Mouse (Mus musculus): ENCODE data around the gene Zfp536.
"Not testable (repeated sequence)": the region's sequence is repeated elsewhere in the genome, so short reads cannot be mapped to it uniquely, and the experiment has no call there.

Zfp536 gene

DNA sequence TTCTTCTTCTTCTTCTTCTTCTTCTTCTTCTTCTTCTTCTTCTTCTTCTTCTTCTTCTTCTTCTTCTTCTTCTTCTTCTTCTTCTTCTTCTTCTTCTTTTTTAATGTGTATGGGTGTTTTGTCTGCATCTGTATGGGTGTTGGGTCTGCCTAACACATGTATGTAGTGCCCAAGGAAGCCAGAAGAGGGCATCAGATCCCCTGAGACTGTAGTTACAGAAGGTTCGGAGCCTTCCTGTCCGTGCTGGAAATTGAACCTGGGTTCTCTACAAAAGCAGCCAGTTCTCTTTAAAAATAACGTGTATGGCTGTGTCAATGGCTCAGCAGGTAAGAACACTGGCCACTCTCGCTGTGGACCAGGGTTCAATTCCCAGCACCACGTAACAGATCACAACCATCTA lies 167.0 kb downstream of the Zfp536 start:
- DNase-seq (ENCODE audit: low read depth, low spot score), result no peak

DNA sequence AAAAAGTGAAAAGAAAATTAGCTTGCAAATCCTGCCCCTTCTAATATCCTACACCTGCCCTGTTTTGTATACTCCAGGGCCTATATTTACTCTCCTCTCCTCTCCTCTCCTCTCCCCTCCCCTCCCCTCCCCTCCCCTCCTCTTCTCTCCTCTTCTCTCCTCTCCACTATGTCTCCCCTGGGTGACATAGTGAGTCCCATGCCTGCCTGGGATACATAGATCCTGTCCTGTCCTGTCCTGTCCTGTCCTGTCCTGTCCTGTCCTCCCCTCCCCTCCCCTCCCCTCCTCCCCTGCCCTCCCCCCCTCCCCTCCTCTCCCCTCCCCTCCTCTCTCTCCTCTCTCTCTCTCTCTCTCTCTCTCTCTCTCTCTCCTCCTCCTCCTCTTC lies 169.9 kb downstream of the Zfp536 start:
- DNase-seq (ENCODE audit: low read depth, low spot score), result not testable (repeated sequence)

DNA sequence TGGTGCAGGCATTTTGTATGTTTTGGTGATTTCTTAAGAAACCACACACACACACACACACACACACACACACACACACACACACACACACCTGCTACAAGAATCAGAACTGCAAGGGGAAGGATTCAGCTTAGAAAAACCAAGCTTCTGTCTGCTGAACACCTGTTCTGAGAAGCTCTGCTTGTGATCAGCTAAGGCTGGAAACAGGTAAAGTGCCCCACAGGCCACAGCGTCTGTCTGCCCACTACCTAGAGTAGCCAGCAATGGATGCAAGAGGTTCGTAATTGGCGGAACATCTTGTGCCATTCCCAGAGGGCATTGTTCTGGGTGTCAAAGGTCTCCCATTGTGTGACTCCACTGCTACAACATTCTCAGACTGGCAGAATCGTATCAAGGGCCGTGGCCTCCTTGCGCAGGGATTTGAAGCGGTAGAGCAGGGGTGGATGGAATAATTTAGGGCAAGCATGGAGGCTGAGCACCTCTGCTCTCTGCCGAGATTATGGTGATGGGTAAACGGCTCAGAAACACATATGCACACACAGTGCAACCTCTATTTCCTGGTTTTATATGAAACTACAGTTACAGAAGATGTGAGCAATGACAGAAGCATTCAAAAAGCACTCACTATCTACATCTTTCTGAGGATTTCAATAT lies 170.4 kb downstream of the Zfp536 start:
- no peak for DNase-seq (ENCODE audit: low read depth, low spot score)

DNA sequence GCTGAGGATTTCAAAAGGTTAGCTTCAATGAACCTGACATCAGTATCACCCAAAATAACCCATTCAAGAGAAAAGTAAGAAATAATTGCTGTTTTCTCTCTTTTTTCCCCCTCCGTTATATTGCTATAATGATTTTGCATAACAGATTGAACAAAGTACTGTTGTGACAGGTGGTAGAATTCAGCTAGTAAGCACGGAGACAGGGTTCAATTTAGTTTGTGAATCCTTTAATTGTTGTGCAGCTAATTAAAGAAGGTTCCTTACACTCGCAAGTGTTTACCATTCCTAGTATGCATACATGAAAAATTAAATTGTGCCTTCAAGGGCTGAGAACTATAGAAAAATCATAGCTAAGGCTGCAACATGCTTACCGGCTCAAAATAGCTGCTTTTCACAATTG lies 173.1 kb downstream of the Zfp536 start:
- peak; percentile 42 for DNase-seq (ENCODE audit: low read depth, low spot score)

DNA sequence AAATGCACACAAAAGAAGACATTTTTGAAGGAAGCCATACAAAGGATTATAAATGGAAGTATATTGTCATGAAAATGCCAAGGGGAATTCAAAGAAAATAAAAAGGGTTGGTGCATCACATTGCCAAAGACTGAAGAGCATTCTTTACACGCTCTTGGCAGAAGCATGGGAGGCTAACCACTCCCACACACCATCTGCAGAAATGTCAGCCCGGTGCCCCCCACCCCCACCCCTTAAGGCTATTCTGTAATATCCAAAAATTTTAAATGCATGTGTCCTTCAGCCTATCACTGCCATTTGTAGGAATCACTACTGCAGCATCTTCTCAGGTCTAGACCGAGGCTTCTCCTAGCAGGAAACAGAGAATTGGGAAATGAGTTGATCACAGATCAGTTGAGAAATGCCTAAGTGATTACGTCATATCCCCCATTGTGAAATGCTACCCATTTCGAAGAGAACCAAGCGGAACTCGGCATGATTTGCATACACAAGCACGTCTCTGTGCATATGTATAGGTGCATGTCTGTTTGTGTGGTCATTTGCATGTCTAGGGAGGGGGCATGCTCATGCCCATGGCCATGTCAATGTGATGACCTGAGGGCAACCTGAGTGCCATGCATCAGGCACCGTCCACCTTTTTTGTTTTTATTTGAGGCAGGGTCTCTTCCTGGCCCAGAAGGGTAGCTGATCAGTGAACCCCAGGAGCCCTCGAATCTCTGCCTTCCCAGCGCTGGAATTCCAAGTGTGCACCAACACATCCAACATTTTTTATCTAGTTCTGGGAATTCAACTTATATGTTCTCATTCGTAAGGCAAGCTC lies 179.0 kb downstream of the Zfp536 start:
- DNase-seq (ENCODE audit: low read depth, low spot score), result no peak

DNA sequence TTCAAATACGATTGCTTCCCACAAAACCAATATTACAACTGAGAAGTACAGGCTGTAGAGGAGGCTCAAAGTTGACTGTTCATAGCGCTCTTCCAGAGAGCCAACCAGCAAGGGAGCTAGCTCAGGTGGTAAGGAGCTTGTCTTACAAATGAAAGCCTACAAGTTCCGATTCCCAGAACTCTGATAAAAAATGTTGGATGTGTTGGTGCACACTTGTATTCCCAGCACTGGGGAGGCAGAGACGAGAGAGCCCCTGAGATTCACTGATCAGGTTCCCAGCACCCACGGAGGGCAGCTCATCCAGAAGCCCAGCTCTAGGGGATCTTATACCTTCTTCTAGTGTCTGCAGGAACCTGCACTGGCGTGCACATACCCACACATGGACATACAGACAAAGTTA lies 179.9 kb downstream of the Zfp536 start:
- no peak for DNase-seq (ENCODE audit: low read depth, low spot score)

DNA sequence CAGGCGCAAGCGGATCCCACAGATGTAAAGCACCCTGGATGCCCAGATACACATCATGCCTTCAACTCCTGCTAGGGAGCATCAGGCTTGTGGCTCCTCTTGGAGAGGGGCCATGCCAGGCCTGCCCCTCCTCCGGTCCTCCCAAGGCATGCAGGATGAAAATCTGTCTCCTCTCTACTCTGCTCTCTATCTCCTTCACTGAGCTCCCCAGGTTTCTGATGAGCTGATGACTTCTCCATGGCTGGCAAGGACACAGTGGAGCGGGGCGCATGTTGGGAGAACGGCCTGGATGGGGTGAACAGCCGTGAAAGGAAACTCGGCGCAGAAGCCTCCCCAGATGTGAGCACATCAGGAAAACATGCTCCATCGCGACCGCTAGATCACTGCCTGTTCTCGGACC lies 186.7 kb downstream of the Zfp536 start:
- no peak for DNase-seq (ENCODE audit: low read depth, low spot score)

DNA sequence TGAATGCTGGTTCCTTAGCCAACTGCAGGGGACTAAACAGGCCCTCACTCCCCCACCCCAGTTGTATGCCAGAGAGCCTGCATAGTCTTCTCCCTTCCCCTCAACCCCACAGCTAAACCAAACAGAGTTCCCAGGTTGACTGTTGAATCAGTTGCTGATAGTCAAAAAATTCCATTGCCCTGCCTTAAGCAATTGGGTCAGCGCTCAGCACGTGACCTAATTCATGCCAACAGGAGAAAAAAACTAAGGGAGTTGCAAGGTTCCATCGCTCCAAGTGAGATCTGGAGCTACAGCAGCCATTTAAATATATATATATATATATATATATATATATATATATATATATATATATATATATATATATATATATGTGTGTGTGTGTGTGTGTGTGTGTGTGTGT lies 192.2 kb downstream of the Zfp536 start:
- DNase-seq (ENCODE audit: low read depth, low spot score), result no peak

DNA sequence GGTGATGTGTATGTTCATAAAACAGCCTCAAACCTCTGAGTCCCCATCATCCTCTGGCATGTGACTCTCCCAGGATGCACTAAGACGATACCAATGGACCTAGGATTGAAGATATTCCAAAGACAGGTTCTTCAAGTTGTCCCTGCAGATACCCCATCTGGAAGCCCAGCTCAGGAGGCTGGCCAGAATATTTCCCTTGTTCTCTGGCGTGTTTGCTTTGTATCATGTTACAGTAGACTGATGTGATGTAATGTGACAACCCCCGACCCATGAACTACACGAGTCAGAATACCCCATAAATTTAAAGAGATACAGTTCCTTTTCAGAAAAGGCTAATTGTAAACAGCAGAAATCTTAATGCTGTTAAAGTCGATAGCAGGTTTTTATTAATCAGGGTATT lies 192.9 kb downstream of the Zfp536 start:
- no peak for DNase-seq (ENCODE audit: low read depth, low spot score)

DNA sequence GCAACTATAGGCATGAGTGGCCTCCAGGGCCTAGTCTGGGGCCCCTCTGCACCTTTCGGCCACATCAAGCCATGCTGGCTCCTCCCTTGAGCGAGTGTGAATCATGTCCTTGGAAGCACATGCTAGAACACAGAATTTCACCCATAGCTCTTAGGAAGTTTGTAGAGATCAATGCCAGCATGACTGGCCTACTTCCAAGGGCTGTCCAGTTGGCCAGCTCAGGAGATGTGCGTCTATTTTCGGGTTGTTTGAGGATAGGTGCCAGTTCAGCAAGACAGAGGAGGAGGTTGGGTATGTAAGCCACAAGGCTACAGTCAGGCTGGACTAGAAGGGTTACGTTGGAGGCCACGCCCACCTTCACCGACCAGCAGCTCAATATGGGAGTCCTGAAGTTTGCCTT lies 201.4 kb downstream of the Zfp536 start:
- DNase-seq (ENCODE audit: low read depth, low spot score), result no peak

DNA sequence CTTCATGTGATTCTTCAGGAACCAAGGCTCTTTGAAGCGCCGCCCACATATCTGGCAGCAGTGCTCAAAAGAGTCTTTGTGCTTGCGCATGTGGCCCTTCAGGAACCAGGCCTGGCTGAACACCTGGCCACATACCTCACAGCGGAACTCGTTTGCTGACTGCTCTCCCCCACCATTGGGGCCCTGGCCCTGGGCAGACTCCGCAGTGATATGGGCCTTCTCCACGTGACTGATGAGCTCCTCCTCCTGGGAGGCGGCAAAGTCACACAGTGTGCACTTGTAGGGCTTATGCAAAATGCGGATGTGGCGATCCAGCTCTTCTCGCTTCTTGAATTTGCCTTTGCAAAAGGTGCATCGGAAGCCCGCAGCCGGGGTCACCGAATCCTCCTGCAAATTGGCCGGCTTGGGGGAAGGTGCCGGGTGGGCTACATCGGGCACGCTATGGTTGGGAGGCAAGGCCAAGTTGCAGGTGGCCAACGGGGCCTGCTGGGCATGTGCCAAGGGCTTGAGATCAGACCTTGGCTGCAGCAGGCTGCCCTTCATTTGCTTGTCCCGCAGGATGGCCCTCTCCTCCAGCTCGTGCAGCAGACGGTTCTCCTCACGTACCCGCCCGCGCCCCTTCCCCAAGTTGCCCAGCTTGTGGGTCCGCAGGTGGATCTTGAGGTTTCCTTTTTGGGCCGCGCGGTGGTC lies 204.5 kb downstream of the Zfp536 start:
- no peak for DNase-seq (ENCODE audit: low read depth, low spot score)

DNA sequence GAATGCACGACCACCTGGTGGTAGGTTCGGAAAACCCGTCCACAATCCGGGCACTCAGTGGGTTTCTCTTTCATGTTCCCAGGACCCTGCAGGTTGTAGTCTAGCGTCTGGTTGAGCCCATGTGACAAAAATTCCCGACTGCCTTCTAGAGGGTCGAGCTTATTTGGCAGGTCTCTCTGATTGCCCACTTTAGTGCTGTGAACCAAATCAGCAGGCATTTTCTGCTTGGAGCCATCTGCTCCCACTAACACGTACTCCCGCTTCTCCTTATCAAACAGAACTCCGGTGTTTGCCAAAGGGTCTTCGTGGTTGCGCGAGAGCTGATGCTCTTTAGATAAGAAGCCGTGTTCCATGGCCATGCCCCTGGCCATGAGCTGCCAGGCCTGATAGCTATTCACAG lies 205.4 kb downstream of the Zfp536 start:
- no peak for DNase-seq (ENCODE audit: low read depth, low spot score)

DNA sequence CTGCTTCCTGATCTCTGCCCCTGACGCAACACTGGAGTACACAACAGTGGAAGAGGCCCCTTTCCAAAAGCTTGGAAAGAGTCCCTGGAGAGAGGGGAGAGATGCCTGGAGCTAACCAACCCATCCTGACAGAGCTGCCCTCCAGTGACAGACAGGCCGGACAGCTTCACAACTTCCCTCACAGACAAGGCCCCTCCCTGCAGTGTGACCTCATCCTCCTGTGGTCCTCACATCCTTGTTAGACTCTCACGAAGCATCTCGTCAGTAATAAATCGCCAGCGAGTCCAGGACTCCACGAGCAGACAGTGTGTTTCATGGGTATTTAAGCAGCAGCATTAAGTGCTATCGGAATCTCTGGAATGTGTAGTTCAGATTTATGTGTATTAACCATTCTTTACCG lies 207.4 kb downstream of the Zfp536 start:
- no peak for DNase-seq (ENCODE audit: low read depth, low spot score)

DNA sequence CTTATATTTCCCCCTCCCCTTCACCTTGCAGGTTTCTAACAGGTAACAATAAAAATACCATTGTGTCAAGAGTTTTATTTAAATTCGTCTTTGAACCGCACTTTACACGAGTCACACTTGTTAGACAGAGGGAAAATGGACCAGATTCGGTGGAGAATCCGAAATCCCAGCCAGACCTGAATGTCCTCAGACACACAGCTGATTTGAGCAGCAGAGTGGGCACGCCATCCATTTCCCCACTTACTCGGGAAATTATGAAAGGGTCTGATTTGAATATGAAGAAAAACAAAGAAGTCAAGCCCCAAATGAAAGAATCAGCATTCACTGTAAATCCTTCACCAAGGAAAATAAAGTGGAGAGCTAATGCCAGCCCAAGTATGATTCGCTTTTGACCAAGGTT lies 208.1 kb downstream of the Zfp536 start:
- no peak for DNase-seq (ENCODE audit: low read depth, low spot score)

DNA sequence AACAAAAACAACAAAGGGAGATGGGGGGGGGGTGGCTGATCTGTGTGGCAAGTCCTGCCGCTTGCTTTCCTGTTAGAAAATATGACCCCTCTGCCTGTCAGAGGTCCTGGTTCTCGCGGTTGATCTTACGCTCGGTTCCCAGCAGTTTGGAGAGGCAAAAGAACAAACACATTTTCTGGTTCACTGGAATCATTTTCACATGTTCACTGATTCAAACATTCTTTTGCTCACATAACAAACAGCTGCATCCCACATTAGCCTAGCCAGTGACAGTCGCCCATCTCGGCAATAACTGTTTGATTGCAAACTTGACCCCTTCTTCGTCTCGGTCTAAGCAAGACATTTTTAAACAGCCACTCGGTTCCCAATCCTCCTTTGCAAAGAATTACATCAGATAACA lies 208.8 kb downstream of the Zfp536 start:
- DNase-seq (ENCODE audit: low read depth, low spot score), result no peak

DNA sequence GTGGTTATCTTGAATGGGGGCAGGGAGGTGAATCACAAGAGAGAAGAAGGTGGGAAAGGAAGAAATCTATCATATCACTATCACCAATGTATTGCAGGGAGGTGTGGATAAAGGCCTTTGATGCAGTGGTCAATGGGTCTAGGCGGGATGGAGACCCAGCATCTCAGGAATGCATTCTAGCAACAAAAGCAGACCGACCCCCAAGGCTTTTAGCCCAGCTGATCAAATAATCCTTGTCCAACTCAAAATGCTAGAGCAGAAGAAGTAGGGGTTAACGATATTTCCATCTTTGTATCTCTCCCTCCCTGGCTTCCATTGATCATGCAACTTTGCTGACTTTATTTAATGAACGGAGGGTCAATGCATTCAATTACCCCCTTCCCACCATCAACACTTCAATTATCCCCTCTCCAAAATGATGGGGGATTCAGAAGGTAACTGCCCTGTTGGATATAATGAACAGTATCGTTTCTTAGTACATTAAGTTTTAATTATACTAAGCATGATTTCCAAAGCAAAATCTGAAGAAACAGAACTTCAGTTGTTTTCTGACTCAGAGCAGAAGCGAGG lies 209.5 kb downstream of the Zfp536 start:
- DNase-seq (ENCODE audit: low read depth, low spot score), result no peak

DNA sequence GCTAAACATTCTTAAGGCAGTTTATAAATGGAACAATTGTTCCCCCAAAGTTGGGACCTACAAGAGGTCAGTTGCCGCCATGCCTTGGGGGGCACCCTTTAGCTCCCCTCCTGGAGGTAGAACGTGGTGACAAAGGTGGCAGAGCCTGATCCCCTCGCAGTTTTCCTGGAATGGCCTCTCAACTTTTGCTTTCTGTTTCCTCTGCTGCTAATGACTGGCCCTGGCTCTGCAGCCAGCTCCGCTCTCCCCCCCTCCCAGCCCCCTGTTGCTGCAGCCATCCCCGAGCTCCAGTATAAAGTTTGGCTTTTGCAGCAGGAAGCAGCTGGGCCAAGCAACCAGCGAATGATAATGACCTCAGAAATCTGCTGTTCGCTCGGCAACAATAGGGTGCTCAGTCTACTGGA lies 210.3 kb downstream of the Zfp536 start:
- peak; percentile 49 for DNase-seq (ENCODE audit: low read depth, low spot score)

DNA sequence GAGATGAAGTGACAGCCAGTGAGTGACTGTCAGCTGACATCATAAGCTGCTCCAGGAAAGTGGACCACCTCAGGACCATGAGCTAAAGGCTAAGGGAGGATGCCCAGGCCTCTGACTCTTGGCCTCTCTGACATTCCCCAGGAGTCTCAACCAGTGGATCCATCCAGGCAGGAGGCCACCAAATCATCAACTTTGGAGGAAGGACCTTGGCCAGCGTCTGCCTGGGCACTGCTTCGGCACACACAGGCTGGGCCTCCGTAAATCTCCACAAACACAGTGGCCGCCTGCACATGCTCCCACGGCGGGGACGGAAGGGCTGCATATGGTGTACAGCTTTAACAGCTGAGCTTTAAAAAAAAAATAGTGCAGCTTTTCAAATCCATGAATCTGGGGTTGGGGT lies 210.9 kb downstream of the Zfp536 start:
- DNase-seq (ENCODE audit: low read depth, low spot score), result no peak

DNA sequence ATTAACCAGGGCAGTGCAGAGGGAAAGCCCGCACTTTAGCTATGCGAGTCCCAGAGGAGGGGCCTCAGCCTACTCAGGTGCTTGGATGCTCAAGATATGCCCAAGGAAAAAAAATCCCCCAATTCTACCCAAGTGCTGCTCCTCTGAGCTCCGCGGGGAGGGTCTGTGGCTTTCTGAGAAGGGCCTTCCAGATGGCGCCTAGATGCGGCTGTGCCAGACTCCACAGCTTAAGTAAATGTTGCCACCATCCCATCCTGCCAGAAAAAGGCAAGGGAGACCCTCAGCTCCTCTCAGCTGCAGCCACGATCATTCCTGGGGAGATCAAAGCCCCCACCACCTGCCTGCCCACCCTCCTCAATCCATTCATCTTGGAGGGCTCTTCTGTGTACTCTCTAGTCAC lies 212.9 kb downstream of the Zfp536 start:
- DNase-seq (ENCODE audit: low read depth, low spot score), result no peak

DNA sequence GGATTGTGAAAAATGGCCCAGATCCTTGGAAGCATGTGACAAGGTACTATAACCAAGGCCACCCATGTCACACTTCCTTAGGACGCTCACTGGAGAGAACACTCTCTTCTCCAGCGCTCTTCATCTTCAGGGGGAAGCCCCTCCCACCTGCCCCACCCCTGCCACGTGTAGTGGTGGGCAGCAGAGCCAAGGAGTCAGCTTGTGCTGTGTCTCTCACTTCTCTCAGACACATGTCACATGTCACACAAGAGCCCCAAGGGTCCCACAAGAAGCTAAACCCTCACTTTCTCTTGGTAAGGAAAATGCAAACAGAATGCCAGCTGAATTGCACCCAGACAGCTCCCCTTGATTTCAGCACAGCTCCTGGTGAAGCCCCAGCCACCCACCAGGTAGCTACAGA lies 213.6 kb downstream of the Zfp536 start:
- DNase-seq (ENCODE audit: low read depth, low spot score), result no peak

DNA sequence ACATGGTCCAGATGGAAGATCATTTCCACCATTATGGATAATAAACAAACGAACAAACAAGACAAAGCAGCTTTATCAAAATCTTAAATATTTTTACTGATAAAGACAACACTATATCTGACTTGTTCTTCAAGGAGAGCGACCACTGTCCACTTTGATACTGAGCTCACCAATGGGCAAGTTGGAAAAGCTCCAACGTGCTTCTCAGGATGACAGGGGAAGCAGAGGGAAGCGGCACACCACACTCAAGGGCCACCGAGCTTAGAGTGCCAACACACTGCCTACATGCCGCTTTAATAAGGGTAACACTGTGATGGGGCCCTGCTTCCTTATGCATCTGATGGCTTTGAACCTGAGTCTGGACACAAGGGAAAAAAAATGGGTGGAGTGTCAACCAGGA lies 214.1 kb downstream of the Zfp536 start:
- no peak for DNase-seq (ENCODE audit: low read depth, low spot score)

DNA sequence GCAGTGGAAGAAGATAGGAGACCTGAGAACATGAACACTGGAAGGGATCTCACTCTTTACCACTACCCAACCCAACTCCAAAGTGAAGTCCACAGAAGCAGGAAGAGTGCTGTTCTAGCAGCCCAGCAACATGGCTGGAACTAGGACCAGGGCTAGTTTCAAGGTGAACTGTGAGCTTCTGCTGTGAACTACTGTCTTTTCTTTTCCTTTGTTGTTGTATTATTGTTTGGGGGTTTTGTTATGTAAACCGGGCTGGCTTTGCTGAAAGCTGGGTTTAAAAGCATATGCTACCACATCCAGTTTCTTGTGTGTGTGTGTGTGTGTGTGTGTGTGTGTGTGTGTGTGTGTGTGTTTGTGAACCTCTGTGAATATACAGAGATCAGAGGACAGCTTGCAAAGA lies 216.6 kb downstream of the Zfp536 start:
- no peak for DNase-seq (ENCODE audit: low read depth, low spot score)

DNA sequence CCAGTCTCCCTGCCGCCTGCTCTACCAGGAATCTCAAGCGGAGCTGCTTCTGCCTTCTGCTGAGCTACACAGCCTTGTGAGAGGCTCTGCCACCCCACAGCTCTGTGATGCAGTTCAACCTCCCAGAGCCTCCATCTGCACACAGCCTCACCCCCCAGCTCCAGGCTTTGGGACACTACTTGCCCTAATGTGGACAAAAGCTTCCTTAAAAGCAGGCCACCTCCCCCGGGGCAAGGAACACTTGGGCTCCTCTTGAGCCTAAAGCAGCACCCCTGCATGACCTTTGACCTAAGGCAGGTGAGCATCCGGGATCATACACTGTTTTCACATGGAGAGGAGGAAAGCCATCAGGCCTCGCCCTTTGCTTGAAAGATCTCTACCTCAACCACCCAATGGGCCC lies 219.0 kb downstream of the Zfp536 start:
- DNase-seq (ENCODE audit: low read depth, low spot score), result no peak

Measured in brain, embryonic 18.5 days (tissue).